Mouse (Mus musculus) layer of hippocampus, postnatal 25 days (tissue): Measurements from ENCODE around the gene Sufu. TPM values are rescaled to one million over a fixed set of nuclear protein-coding genes. Genes with fewer than 3 reads are reported as not detected.

ENCODE experiments used
- DNase-seq, 2 experiments: peaks; one replicate each; pipeline ENCODE4 v3.0.0; 2022; ENCODE audit warnings: mixed read lengths in 2 of 2, low spot score in 1 of 2; ENCODE audit errors: extremely low spot score in 1 of 2
- total RNA-seq, 2 experiments: library from RNA; stranded (reverse); gene quantifications; 2 replicates each; pipeline ENCODE4 v1.2.3; 2021

The Sufu gene
- total RNA-seq, 2 experiments from 2014 or later, result 19.4 to 22.1 TPM

DNA sequence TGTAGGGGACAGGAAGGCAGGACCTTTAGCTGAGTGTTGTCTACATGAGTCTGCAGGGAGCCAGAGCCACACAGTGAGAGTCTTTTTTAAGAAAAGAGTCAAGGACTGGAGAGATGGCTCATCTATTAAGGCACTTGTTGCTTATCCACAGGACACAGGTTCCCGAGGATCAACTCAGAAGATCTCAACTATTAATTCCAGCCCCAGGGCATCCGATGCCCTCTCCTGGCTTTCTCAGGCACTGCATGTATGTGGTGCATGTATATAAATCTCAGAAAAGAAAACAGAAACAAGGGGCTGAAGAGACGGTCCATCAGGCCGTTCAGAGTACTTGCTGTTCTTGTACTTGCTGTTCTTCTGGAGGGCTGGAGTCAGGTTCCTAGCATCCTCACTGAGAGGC lies 4.7 kb upstream of the Sufu start:
- DNase-seq, result no peak

DNA sequence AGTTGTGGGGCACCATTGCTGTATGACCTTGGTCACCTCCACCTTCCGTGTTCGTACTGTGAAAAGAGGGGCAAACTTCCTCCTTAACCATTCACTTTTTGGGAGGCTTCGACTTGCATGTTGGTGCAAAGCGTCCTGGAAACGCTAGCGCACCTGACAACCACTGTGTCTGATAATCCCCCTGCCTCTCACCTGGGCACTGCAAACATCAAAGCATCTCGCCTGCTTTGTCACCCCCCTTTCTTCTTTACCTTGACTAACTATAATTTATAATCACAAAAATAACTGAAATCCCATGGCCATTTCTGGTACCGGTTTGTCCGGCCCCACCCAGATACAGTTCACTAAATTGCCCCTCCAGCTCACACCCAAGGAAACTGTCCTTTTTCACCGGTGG lies 2.0 kb upstream of the Sufu start:
- DNase-seq, result no peak

- peak; percentile 92 to 95 for DNase-seq
These were observed 1.3 kb upstream of the Sufu start, which contains the start of gene Actr1a for GRCm38 (mm10) chr19:46395109-46396009. TSS of gene Actr1a (minus strand) at chr19:46395748.

GRCm38 (mm10) chr19:46396109-46396508 lies 587 bp upstream of the Sufu start:
- no peak for DNase-seq

- no peak for DNase-seq
These were observed 823 bp downstream of the Sufu start for GRCm38 (mm10) chr19:46397436-46398001.

DNA sequence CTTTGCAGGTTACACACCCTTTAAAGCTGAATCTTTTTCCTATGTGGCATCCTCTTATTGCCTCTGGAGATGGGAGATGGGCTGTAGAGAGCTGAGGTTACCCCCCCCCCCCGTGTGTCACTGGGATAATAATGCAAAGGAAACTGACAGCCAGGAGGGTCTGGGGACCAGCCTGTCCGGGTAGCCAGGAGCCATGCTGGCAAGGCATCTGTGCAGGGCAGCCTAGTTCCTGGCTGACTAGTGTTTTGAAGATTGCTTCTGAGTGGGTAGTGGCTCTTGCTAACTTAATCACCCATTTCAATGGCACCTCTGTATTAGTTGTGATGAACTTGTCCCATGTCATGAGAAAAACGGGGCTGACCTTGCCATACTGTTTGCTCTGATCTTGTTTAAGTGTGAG lies 1.7 kb downstream of the Sufu start:
- no peak for DNase-seq

DNA sequence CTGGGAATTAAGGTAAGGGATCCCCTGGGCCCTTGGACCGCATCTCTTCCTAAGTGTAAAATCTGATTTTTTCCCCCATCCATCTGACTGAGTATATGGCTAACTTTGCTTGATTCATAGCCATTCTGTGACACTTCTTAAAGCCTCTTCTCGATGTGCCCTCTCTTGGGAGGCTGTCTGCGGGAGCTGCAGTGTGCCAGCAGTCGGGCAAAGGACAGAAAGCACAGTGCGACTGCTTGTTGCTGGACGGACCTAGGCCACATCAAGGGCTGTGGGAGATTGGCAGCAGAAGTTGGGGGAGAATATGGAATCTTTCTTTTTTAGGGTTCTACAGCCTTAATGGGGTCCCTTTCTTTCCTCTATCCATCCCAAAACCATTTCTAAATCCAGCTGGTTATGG lies 2.7 kb downstream of the Sufu start:
- no peak for DNase-seq

GRCm38 (mm10) chr19:46399886-46400285 lies 3.2 kb downstream of the Sufu start:
- DNase-seq, result no peak

DNA sequence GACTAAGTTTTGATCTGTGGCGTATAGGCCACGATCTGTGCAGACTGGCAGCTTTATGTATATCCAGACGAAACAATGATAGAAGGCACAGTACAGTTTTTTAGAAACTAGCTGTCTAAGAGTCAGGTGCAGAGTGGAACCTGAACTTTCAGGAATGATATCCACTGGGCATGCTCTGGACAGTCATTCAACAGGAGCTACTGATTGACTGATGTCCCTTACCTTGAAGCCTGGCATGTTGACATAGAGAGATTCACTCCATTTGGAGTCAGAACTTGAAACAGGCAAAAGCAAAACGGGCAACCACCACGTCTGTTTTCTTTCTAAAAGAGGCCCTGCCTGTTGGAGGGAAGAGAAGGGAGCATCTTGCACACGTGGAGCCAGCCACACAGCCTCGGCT lies 3.9 kb downstream of the Sufu start:
- DNase-seq, result no peak

DNA sequence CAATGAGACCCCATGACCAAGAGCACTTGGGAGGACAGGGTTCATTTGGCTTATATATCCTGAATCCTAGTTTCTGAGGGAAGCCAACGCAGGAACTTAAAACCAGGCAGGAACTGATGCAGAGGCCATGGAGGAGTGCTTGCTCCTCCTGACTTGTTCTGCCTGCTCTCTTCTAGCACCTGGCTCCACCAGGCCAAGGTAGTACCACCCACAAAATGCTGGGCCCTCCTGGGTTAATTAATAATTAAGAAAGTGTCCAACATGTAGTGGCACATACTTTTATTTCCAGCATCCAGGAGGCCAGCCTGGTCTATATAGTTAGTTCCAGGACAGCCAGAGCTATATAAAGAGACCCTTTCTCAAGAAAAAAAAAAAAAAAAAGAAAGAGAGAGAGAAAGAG lies 7.3 kb downstream of the Sufu start:
- DNase-seq, result no peak

- DNase-seq, result no peak
These were observed 10.1 kb downstream of the Sufu start for GRCm38 (mm10) chr19:46406592-46407386.

DNA sequence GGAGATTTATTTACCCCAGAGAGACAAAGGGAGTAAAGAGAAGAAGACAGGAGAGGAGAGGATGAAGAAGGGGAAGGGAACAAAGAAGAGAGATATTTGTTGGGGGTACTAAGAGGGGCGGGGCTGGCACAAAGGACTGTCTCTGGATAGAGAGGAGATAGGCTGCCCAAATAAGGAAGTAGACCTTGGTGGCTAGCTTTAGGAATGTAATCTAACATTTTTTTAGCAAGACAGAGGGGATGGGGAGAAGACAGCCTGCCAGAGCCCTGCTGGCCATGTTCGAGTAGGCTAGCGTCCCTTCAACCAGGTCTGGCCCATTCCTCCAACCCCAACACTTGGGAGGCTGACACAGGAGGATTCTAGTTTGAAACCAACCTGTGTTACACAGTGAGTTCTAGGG lies 12.8 kb downstream of the Sufu start:
- no peak for DNase-seq

DNA sequence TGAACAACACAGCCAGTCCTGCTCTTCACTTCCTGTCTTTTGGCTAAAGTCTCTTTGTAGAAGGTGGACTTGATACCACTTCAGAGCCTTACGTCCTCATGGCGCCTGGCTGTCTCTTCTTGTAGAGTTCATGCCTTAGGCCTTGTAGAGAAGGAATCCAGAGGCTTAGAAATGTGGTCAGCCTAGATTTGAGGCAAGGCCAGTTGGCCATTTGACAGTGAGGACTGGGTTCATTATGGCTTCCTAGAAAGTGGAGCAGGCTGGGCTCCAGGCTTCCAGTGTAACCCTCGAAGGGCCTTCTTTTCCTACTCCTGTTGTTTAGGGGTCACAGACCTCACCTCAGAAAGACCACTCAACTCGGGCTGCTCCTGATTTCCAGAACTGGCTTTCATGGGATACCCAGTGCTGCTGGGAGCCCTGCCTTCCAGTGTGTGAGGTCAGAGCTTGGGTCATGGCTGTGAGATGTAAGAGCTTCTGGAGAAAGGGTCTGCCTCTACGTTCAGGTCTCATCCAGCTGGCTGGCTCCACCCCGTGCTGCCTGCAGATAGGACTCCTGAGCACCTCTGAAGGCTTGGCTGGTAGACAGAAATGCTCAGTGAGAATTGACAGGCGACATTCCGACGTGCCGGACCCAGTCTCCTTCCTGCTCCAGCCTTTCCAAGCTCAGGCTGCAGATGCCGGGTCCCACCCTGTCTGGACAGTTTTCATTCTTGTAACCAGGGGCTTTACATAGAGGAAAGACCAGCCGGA lies 15.5 kb downstream of the Sufu start:
- DNase-seq, result no peak

- no peak for DNase-seq
These were observed 17.3 kb downstream of the Sufu start for GRCm38 (mm10) chr19:46413969-46414368.

GRCm38 (mm10) chr19:46414486-46414885 lies 17.8 kb downstream of the Sufu start:
- no peak for DNase-seq

DNA sequence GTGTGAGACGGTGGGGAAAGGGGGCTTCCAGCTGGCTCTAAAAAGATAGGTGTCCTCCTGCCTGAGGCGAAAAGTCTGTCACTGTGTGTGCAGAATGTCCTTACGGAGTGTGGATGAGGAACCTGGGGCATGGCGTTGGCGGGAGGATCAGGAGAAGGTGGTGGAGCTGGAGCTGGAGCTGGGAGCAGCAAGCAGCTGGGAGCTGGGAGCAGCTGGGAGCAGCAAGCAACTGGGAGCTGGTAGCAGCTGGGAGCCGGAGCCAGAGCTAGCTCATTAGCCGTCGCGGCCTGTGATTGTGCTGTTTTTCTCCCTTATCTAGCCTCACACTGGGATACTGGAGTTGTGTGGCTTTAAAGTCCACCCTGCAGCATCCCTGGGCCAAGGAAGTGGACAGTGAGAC lies 19.6 kb downstream of the Sufu start:
- DNase-seq, result no peak

DNA sequence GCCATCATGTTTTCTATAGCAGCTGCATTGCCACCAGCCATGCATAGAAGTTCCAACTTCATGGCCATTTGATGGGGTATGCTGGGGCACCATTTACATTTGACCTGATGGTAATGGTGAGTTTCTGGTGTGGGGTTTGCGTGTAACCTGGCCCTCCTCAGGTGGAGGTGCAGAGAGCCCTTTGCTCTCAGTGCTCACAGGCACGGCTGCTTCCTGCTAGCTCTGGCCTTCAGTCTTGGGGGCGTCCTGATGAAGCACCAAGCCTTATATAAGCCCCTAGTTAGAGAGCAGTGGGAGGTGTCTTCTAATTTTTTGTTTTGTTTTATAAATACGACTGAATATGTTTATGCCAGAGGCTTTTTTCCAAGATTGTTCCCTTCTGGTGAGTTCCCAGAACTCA lies 21.4 kb downstream of the Sufu start:
- no peak for DNase-seq

DNA sequence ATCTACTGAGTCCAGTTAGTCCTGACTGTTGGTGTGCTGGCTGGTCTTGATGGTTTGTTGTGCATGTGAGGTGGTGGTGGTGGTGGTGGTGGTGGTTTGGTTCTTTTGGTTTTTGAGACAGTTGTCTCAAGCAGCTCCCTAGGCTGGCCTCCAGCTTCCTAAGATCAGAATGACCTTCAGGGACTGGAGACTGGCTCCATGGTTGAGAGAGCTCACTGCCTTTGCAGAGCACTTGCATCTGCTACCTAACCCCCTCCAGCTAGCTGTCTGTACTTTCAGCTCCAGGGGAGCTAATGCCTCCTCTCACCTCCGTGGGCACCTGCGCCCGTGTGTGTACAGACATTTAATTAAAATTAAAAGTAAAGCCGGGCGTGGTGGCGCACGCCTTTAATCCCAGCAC lies 23.7 kb downstream of the Sufu start:
- no peak for DNase-seq

DNA sequence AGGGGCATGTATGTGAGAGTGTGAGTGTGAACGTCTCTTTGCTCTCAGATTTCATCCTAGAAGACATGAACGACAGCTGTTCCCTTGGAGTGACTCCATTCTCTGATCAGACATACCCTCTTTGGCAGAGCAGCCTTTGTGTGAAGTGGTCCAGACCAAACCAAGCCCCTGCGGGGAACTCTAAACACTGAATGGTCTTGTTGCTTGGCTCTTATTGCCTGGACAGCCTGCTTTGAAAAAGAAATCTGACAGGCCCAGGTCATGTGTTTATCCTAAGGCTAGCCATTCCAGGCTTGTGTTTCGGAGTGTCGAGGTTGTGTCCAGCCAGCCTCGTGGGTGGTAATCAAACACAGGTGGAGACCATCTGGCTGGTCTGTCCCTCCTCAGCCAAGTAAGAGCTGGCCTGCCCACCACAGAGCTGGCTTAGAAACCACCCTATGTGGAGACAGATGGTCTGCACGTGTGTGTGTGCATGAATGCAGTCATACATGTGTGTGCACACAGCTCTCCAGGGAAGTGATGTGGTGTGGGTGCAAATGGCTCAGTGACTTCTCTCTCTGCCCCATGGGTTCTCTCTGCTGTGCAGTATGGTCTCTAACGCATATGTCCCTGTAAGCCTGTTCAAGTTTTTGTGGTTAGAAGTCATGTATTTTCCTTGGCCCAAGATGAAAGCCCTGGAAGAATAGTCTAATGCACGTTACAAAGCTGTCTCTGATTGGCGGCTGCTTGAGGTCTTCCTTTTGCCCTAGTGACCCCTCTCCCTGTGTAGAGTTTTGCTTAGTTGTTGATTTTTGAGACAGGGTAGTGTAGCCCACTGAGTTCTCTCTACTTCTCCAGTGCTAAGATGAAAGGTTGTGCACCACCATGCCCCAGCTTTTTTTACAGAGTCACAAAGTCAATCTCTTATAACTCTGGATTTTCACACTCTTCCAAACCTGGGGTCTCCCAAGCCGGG lies 26.0 kb downstream of the Sufu start:
- DNase-seq, result no peak
